Mouse (Mus musculus) heart, embryonic 12.5 days (tissue): ENCODE measurements around the gene Rpl38. TPM values are rescaled to one million over a fixed set of nuclear protein-coding genes. Genes with fewer than 3 reads are reported as not detected.

Source experiments
- ATAC-seq: fragments of 200-750 bp; cut with Nextera tagmentation; 2 replicates; pipeline ENCODE4 v1.8.0; 2017; ENCODE audit warnings: moderate TSS enrichment, moderate library complexity; ENCODE audit not compliant: insufficient number of reproducible peaks, low FRiP score
- H3K27ac ChIP-seq: fragments of 300-500 bp; sonication (generic); 2 replicates; pipeline ENCODE4 v1.5.1; 2016; ENCODE audit warnings: mild to moderate bottlenecking, moderate library complexity; ENCODE audit not compliant: poor library complexity, severe bottlenecking
- H3K27me3 ChIP-seq: fragments of 300-500 bp; sonication (generic); replicated peaks from 2 replicates; pipeline ENCODE4 v1.6.1; 2016; ENCODE audit warnings: mild to moderate bottlenecking, moderate library complexity
- H3K36me3 ChIP-seq: fragments of 300-500 bp; sonication (generic); 2 replicates; pipeline ENCODE4 v1.6.1; 2016; ENCODE audit warnings: mild to moderate bottlenecking, moderate library complexity
- H3K4me1 ChIP-seq: fragments of 300-500 bp; sonication (generic); replicated peaks from 2 replicates; pipeline ENCODE4 v1.6.1; 2016; ENCODE audit warnings: mild to moderate bottlenecking
- H3K4me2 ChIP-seq: fragments of 300-500 bp; sonication (generic); 2 replicates; pipeline ENCODE4 v1.6.1; 2016; ENCODE audit warnings: mild to moderate bottlenecking, moderate library complexity
- H3K4me3 ChIP-seq: fragments of 300-500 bp; sonication (generic); 2 replicates; pipeline ENCODE4 v1.5.1; 2016; ENCODE audit warnings: mild to moderate bottlenecking
- H3K9ac ChIP-seq: fragments of 300-500 bp; sonication (generic); 2 replicates; pipeline ENCODE4 v1.6.1; 2016; ENCODE audit warnings: mild to moderate bottlenecking, moderate library complexity
- H3K9me3 ChIP-seq: fragments of 300-500 bp; sonication (generic); replicated peaks from 2 replicates; pipeline ENCODE4 v1.6.1; 2016; ENCODE audit warnings: mild to moderate bottlenecking, moderate library complexity
- WGBS: fragments of 180-500 bp; shearing (Covaris S2); methylation state at CpG from one replicate; pipeline ENCODE4 v1.1.7; 2016; 5-methylcytosine and 5-hydroxymethylcytosine counted together
- polyA plus RNA-seq: library from polyadenylated mRNA; unstranded; fragments of >200 nt; fragmentation: Nextera tagmentation; extraction: Ambion mirVana; gene quantifications from 2 replicates; pipeline ENCODE4 v1.2.1, GENCODE M21; 2016

Gene Rpl38
- polyA plus RNA-seq, 1 experiment from 2014 or later: 816 TPM

GRCm38 (mm10) chr11:114711393-114711792, 43.1 kb downstream of the Rpl38 start:
- 88% methylated on average over 3 of the region's 3 CpGs for WGBS

DNA sequence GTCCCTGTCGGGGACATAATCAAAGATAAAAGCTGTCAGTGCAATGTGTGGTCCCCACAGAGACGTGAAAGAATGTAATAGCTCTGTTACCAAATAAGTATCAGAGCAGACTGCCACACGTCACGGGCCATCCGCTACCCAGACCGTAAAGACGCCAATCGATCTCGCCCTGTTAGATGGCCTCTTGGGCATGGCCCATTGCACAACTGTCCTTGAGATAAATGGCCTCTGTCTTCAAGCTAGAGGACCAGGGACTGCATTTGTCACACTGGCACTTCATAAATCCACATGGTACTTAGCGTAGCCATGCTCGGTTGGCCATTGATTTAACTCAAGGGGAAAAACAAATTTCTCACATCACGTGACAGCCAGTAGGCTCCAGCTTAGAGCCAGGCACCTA, 43.5 kb downstream of the Rpl38 start:
- 84% methylated on average over 12 of the region's 12 CpGs for WGBS

More at GRCm38 (mm10) chr11:114711393-114711792, 43.1 kb downstream of the Rpl38 start:
- Histone ChIP-seq H3K4me3 (no peak overlapping the region), H3K27me3 (no peaks in the 10 kb centered on the region), H3K4me2 (no peak overlapping the region), H3K27ac (no peak overlapping the region), H3K4me1 (no peaks in the 10 kb centered on the region), H3K36me3 (no peaks in the 10 kb centered on the region), H3K9ac (no peak overlapping the region), H3K9me3 (no peaks in the 10 kb centered on the region)
- no peak for ATAC-seq

DNA sequence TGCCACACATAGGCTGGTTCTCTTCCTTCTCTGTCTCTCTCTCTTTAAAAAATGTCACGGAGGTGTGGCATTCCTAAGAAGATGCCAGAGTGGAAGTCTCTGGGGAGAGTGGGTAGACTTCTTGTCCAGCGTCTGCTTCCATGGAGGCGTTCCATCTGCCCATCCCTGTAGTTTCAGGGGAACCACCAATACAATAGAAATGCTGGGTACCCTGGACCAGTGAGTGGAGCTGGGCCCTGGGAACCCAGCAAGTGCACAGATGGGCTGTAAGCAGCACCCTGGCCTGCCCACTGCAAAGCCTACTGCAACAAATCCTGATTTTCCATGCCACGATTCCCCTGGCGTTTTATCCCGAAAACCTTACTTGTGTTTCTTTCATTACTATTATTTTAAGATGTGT, 46.2 kb downstream of the Rpl38 start:
- Histone ChIP-seq H3K4me3 (no peak overlapping the region), H3K9me3 (no peaks in the 10 kb centered on the region), H3K27me3 (no peaks in the 10 kb centered on the region), H3K4me2 (no peak overlapping the region), H3K9ac (no peak overlapping the region), H3K27ac (no peak overlapping the region), H3K36me3 (no peaks in the 10 kb centered on the region), H3K4me1 (no peaks in the 10 kb centered on the region)
- no peak for ATAC-seq
- WGBS: 85% methylated on average over 6 of the region's 6 CpGs

More for the DNA sequence above, 43.5 kb downstream of the Rpl38 start:
- no peak for ATAC-seq
- Histone ChIP-seq H3K4me1 (no peaks in the 10 kb centered on the region), H3K4me3 (no peak overlapping the region), H3K9me3 (no peaks in the 10 kb centered on the region), H3K27me3 (no peaks in the 10 kb centered on the region), H3K9ac (no peak overlapping the region), H3K4me2 (no peak overlapping the region), H3K27ac (no peak overlapping the region), H3K36me3 (no peaks in the 10 kb centered on the region)

DNA sequence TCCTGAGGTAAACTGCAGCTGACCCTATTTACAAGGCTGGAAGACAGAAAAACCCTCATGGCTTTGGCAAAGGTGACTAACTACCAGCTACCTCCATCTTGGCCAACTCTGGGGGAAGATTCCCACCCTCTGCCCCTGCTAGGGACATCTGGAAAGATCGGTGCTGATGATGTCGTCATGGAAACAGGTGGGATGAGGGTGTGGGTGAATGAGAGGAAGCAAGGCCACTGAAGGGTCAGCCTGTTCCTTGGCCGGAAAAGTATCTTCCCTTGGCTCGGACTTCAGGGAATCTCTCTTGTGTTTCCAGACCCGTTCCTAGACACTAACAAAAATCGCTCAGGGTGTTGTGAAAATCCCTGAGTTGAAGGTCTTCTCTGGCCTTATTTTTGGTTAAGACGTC, 47.2 kb downstream of the Rpl38 start:
- WGBS: 74% methylated on average over 7 of the region's 7 CpGs
- H3K4me3 ChIP-seq: no peak overlapping the region
- no peak overlapping the region for H3K4me2 ChIP-seq
- no peaks in the 10 kb centered on the region for H3K36me3 ChIP-seq
- no peak overlapping the region for H3K9ac ChIP-seq
- ATAC-seq: no peak
- H3K27me3 ChIP-seq: no peaks in the 10 kb centered on the region
- H3K9me3 ChIP-seq: no peaks in the 10 kb centered on the region
- no peaks in the 10 kb centered on the region for H3K4me1 ChIP-seq
- no peak overlapping the region for H3K27ac ChIP-seq

DNA sequence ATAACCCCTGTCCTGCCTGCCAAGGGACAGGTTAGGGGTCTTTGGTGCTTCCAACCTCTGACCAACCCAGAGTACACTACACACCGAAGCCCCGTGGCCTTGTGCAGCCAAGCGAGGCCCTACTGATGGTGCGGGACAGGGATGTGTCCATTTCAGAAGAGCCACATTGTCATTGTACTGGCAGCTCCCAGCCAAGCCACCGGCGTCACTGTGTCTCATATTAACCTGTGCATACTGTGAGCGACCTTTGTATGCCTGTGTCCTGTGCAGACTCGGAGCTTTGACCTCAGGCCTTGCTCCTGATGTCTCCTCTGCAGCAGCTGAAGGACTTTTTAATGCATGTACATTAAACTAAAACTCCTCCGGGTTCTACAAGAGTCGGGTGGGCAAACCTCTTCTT, 52.2 kb downstream of the Rpl38 start:
- Histone ChIP-seq H3K9me3 (0 out of 2 replicates have a peak, but pooled peaks cover 3% of the 10 kb centered on the region), H3K4me1 (no peaks in the 10 kb centered on the region; the same call in 1 of the 2 replicates), H3K36me3 (no peaks in the 10 kb centered on the region), H3K4me2 (no peak overlapping the region), H3K9ac (no peak overlapping the region), H3K27me3 (no peaks in the 10 kb centered on the region), H3K4me3 (no peak overlapping the region), H3K27ac (no peak overlapping the region)
- WGBS: 82% methylated on average over 10 of the region's 10 CpGs
- no peak for ATAC-seq

Other genes starting within 250 kb of the Rpl38 start
- gene Ttyh2, start 6.9 kb downstream of the Rpl38 start, polyA plus RNA-seq: 5.5 and 5.9 TPM in 2 replicates
- 0.27 and 0.32 TPM in 2 replicates for gene Dnaic2, start 58.9 kb downstream of the Rpl38 start, polyA plus RNA-seq
- 0.32 TPM in 1 of 2 replicates, not detected in the other for gene Kif19a, start 96.9 kb downstream of the Rpl38 start, polyA plus RNA-seq
- 0.18 TPM in 1 of 2 replicates, not detected in the other for gene Btbd17, start 127.4 kb downstream of the Rpl38 start, polyA plus RNA-seq
- gene Gpr142, start 130.4 kb downstream of the Rpl38 start, polyA plus RNA-seq: not detected in 2 replicates
- 26.6 and 26.7 TPM in 2 replicates for gene Gprc5c, start 182.6 kb downstream of the Rpl38 start, polyA plus RNA-seq
- 0.40 and 0.41 TPM in 2 replicates for gene Cd300a, start 221.5 kb downstream of the Rpl38 start, polyA plus RNA-seq